Mouse (Mus musculus): Measurements from ENCODE around the gene Mmp14. TPM values are rescaled to one million over a fixed set of nuclear protein-coding genes. Genes with fewer than 3 reads are reported as not detected.

Gene Mmp14
- polyA plus RNA-seq, 1 experiment from 2014 or later, result 112 TPM

DNA sequence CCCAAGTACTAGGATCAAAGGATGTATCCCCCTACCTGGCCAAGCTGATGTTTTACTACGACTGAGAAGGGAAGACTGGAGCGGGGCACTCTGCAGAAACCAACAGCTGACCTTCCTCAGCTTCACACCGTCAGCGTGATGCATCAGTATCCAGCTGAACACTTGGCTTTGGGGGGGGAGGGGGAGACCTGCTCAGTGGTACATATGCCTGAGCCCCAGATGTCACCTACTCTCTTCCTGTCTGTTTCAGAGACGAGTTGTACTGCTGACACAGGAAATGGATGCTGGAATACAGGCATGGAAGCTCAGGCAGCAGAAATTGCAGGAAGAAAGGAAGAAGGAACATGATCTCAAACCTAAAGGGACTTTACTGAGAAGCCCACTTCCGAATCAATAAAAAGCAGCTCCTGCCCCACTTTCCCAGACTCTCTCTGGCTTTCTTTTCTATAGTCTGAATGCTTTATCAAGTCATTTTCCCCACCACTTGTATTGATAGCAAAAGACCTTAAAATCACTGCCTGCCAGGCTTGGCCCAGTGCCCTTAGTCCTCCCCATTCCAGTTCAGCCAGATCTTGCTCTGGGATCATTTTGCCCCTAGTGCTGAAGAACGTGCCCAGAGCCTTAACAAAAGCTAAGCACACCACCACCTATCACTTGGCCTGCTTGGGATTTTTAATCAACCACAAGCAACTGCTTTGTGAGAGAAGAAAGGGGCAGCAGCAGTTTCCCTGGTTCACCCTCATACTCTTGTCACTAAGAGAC lies 1.9 kb upstream of the Mmp14 start:
- H3K27me3 ChIP-seq (replicated peaks), result no peaks in the 10 kb centered on the region
- H3K27ac ChIP-seq, result peak overlapping the region; percentile 97; the same call in 1 of the 2 replicates
- H3K4me2 ChIP-seq (replicated peaks), result peak overlapping the region; percentile 77; the same call in 1 of the 2 replicates
- H3K36me3 ChIP-seq, result peaks cover 2% of the 10 kb centered on the region; the same call in 1 of the 2 replicates
- peaks cover 34% of the 10 kb centered on the region for H3K4me1 ChIP-seq (replicated peaks)
- no peak for ATAC-seq
- no peak overlapping the region for H3K9ac ChIP-seq
- no peaks in the 10 kb centered on the region for H3K9me3 ChIP-seq
- H3K4me3 ChIP-seq (replicated peaks), result no peak overlapping the region
- 49% methylated on average over 7 of the region's 7 CpGs for WGBS

DNA sequence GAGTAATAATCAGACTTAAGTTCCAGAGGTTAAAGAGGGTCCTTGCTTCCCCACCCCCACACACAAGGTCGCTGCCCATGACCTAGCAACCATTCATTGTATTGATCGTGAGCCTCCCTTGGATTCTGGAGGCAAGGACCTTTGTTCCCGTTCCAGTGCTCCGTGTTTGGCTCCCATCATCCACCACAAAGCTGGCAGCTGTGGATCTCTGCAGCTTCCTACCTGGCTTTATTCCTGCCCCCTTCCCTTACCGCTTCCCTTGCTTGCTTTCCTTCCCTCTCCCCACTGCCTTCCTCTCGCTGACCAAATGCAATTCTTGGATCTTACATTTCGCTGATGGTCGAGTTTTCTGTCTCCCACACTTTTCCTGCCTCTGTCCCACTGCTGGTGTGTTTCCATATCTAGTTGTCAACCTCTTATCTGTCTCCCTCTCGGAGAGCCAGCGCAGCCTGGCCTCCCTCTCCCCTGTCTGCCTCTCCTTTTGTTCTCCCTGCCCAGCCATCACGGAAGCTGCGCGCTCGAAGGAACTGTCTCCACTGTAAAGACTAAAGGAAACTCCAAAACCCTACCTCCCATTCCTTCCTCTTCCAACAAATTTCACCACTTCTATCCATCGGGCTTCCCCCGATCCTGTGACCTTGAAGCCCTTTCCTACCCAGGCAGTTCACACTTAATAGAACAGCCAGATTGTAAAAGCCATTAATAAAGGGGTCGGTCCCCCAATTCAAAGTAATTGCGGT lies 836 bp upstream of the Mmp14 start:
- peak overlapping the region; percentile 77 for H3K4me3 ChIP-seq (replicated peaks)
- no peaks in the 10 kb centered on the region for H3K27me3 ChIP-seq (replicated peaks)
- H3K9ac ChIP-seq, result peak overlapping the region; percentile 98
- no peak for ATAC-seq
- no peaks in the 10 kb centered on the region for H3K9me3 ChIP-seq
- peaks cover 39% of the 10 kb centered on the region for H3K4me1 ChIP-seq (replicated peaks)
- peak overlapping the region; percentile 77 for H3K4me2 ChIP-seq (replicated peaks)
- peak overlapping the region; percentile 97 for H3K27ac ChIP-seq
- WGBS, result 6% methylated on average over 18 of the region's 18 CpGs
- H3K36me3 ChIP-seq, result peaks cover 2% of the 10 kb centered on the region; the same call in 1 of the 2 replicates

DNA sequence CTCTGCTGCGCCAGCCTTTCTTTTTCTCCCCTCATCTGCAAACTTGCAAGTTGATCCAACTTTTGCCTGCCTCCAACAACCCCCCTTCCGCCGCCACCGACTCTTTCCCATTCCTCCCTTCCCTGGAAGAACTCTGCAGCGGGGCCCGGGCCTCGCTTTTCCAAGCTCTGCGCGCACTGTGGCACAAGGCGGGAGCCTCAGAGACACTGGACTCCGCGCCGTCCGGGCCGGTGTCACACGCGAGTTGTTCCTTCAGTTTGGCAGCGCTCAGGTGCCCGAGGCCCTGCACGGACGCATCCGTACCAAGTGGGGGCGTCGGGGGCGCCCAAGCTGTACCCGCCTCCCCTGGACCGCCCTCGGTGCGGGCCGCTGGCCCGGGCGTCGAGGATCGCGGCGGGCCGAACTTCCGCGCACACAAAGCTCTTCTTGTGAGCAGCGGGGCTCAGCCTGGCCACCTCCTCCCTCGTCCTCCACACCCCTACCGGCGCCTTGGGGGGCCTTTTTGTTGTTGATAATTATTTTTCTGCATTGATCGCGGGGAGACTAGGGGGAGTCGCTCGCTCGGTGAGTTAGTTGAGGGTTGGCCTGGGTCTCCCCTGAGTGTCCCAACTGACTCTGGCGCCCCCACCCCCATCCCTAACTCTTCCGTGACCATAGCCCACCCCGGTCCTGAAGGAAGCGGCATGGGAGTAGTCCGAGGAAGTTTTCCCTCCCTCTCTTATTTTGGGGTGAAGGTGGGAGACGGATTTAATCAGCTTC lies 845 bp downstream of the Mmp14 start:
- H3K9me3 ChIP-seq, result no peaks in the 10 kb centered on the region
- H3K4me2 ChIP-seq (replicated peaks), result peak overlapping the region; percentile 77
- 1% methylated on average over 54 of the region's 54 CpGs for WGBS
- peak; percentile 24 for ATAC-seq
- H3K9ac ChIP-seq, result peak overlapping the region; percentile 98
- H3K4me1 ChIP-seq (replicated peaks), result peaks cover 39% of the 10 kb centered on the region
- H3K27me3 ChIP-seq (replicated peaks), result no peaks in the 10 kb centered on the region
- H3K4me3 ChIP-seq (replicated peaks), result peak overlapping the region; percentile 77
- peaks cover 13% of the 10 kb centered on the region for H3K36me3 ChIP-seq
- peak overlapping the region; percentile 97 for H3K27ac ChIP-seq

DNA sequence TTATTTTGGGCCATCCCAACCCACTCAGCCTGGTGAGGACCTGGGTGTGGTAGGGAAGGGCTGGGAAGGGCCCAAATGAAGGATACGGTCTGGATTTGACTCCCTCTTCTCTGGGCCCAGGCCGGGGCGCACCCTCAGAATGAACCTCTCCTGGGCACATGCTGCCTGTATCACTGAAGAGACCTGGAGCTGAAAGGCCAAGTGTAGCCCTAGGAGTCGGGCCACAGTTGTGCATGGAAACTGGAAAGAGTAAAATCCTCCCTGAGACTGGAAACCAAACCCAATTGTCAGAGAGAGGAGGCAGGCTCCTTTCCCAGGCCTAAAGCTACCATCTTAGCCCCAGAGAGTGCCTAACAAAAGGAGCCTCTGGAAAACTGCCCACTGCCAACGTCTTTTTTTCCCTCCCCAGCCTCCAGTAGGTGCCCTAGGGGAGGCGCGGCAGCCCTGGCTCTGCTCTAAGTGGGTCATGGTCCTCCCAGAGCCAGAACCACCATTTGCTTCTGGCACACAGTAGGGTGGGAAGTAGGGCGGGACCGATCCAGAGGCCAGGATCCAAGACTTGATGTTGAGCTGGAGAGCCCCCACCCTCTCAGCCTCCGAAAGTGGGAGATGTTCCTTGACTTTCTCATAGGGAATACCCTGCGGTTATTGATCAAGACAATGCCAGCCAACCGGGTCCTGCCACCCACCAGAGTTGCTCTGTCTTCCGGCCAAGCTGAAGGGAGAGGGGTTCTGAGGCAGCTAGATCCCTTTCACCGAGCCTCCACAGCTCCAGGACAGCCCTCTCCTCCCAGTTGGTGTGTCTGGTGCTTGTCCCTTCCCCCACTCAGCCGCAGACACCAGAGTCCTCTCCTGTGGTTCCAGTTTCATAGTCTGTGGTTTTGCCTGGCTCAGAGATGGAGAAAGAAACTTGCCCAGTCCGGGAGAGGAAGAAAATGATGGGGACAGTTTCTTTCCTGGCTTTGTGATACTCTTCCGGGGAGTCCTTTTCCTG lies 1.7 kb downstream of the Mmp14 start:
- Histone ChIP-seq H3K27me3 (replicated peaks) (no peaks in the 10 kb centered on the region), H3K9ac (peak overlapping the region; percentile 98), H3K4me2 (replicated peaks) (peak overlapping the region; percentile 77), H3K4me3 (replicated peaks) (peak overlapping the region; percentile 77), H3K4me1 (replicated peaks) (peaks cover 36% of the 10 kb centered on the region), H3K9me3 (no peaks in the 10 kb centered on the region), H3K27ac (peak overlapping the region; percentile 97), H3K36me3 (peaks cover 18% of the 10 kb centered on the region)
- ATAC-seq, result 0 out of 2 replicates have a peak, but pooled peaks have one; percentile 3
- WGBS, result 23% methylated on average over 17 of the region's 17 CpGs

DNA sequence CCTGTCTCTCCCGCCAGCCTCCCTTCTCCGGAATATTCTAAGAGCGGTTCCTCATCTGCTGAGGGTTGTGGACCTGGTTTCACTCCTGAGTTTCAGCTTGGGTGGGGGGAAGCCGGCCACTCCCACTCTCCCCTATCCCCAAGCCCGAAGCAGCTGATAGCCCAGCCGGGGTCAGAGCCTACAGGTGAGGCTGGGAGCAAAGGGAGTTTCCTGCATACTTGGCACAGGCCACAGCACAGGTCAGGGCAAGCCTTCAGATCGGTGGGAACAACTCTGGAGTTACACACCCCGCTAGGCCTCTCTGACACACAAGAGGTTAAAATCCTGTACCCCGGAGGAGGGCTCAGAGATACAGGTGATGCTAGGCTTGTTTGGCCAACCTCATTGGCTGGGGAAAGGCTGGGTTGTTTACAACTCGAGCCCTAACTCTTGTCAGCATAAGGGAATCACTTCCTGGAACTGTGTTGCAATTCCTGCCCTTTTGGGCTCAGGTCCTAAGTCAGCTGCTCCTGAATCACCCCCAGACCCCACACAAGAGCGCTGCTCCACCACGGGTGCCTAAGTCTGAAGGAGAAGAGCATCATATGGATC lies 2.6 kb downstream of the Mmp14 start:
- Histone ChIP-seq H3K9ac (peak overlapping the region; percentile 98), H3K4me2 (replicated peaks) (peak overlapping the region; percentile 77), H3K4me3 (replicated peaks) (peak overlapping the region; percentile 77), H3K27me3 (replicated peaks) (no peaks in the 10 kb centered on the region), H3K4me1 (replicated peaks) (peaks cover 36% of the 10 kb centered on the region), H3K36me3 (peaks cover 25% of the 10 kb centered on the region), H3K9me3 (no peaks in the 10 kb centered on the region), H3K27ac (peak overlapping the region; percentile 97; the same call in 1 of the 2 replicates)
- 40% methylated on average over 12 of the region's 12 CpGs for WGBS
- ATAC-seq, result no peak

DNA sequence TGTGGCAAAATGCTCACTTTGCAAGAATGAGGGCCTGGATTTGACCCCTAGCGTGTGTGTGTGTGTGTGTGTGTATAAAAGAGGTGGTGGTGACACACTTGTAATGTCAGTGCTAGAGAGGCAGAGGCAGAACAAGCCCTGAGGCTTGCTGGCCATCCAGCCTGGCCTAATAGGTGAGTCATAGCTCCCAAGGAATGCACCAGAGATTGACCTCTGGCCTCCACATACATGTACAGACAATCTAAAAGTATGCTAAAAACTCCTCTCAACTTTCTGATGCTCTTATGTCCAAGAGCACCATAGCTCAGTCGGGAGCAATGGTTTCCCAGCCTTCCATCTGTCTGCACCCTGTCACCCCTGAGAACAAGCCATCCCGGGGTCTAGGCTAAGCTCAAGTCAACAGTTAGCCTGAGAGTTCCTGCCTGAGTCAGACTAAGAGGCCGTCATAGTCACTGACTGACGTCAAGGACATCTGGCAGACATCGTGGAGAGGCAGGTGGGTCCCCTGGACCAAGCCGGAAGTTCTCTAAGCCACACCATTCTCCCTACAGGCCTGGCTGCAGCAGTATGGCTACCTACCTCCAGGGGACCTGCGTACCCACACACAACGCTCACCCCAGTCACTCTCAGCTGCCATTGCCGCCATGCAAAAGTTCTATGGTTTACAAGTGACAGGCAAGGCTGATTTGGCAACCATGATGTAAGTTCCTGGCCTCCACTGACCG lies 3.9 kb downstream of the Mmp14 start:
- Histone ChIP-seq H3K4me2 (replicated peaks) (no peak overlapping the region), H3K27ac (no peak overlapping the region), H3K27me3 (replicated peaks) (no peaks in the 10 kb centered on the region), H3K4me3 (replicated peaks) (no peak overlapping the region), H3K4me1 (replicated peaks) (peaks cover 23% of the 10 kb centered on the region), H3K36me3 (peaks cover 32% of the 10 kb centered on the region), H3K9me3 (no peaks in the 10 kb centered on the region), H3K9ac (no peak overlapping the region)
- 81% methylated on average over 11 of the region's 11 CpGs for WGBS
- ATAC-seq, result no peak

DNA sequence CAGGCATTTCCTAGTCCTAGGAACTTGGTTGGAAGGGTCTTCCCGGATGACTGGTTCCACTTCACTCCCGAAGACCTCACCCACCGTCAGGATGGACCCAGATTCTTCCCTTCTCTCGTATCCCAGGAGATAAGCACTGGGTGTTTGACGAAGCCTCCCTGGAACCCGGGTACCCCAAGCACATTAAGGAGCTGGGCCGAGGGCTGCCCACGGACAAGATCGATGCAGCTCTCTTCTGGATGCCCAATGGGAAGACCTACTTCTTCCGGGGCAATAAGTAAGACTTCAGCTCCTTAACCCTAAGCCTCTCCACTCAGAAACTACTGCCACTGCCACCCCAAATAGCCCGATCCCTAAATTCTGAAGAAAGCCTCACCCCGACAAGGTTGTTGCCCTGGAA lies 7.7 kb downstream of the Mmp14 start:
- WGBS, result 88% methylated on average over 12 of the region's 12 CpGs
- Histone ChIP-seq H3K36me3 (peaks cover 41% of the 10 kb centered on the region), H3K9ac (no peak overlapping the region), H3K4me3 (replicated peaks) (no peak overlapping the region), H3K4me1 (replicated peaks) (peaks cover 22% of the 10 kb centered on the region), H3K27me3 (replicated peaks) (no peaks in the 10 kb centered on the region), H3K4me2 (replicated peaks) (no peak overlapping the region), H3K27ac (no peak overlapping the region), H3K9me3 (no peaks in the 10 kb centered on the region)
- no peak for ATAC-seq

DNA sequence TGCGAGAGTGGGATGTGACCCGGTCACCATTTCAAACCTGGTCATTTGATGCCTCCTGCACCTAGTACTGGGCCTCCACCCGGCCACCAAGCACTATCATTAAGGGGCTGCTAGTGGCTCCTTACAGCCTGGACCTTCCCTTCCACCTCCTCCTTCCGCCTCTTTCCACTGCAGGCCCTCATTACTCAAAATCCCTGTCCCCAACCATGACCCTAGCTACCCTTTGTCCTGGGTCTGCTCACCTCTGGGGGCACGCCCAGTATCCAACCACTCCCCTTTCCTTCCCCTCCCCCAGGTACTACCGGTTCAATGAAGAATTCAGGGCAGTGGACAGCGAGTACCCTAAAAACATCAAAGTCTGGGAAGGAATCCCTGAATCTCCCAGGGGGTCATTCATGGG lies 8.2 kb downstream of the Mmp14 start:
- Histone ChIP-seq H3K9ac (no peak overlapping the region), H3K9me3 (no peaks in the 10 kb centered on the region), H3K36me3 (peaks cover 41% of the 10 kb centered on the region), H3K4me2 (replicated peaks) (no peak overlapping the region), H3K27me3 (replicated peaks) (no peaks in the 10 kb centered on the region), H3K27ac (no peak overlapping the region), H3K4me1 (replicated peaks) (peaks cover 17% of the 10 kb centered on the region), H3K4me3 (replicated peaks) (no peak overlapping the region)
- WGBS, result 74% methylated on average over 7 of the region's 7 CpGs
- ATAC-seq, result no peak

DNA sequence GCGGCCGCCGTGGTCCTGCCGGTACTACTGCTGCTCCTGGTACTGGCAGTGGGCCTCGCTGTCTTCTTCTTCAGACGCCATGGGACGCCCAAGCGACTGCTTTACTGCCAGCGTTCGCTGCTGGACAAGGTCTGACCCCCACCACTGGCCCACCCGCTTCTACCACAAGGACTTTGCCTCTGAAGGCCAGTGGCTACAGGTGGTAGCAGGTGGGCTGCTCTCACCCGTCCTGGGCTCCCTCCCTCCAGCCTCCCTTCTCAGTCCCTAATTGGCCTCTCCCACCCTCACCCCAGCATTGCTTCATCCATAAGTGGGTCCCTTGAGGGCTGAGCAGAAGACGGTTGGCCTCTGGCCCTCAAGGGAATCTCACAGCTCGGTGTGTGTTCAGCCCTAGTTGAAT lies 9.1 kb downstream of the Mmp14 start:
- no peak overlapping the region for H3K9ac ChIP-seq
- ATAC-seq, result no peak
- WGBS, result 89% methylated on average over 14 of the region's 14 CpGs
- H3K36me3 ChIP-seq, result peaks cover 41% of the 10 kb centered on the region
- peaks cover 13% of the 10 kb centered on the region; the same call in 1 of the 2 replicates for H3K4me1 ChIP-seq (replicated peaks)
- H3K4me3 ChIP-seq (replicated peaks), result no peak overlapping the region
- H3K27me3 ChIP-seq (replicated peaks), result no peaks in the 10 kb centered on the region
- no peak overlapping the region for H3K4me2 ChIP-seq (replicated peaks)
- H3K27ac ChIP-seq, result no peak overlapping the region
- no peaks in the 10 kb centered on the region for H3K9me3 ChIP-seq

DNA sequence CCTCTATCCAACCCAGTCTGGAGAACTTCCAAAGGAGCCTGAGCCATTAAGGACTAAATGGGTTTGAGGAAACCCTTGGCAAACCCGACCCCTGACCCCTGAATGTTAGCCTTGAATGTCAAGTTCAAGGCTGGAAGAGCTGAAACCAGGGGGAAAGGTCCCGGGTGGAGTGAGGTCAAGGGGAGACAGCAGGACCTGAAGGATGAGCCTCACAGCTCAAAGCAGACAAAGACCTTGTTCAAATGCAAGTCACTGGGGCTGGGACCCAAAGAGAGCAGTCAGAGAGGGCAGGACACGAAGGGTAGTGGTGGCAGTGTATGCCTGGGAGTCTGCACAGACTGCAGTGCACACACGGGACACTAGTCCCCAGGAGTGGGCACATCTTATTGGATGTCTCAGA lies 10.0 kb downstream of the Mmp14 start:
- H3K4me2 ChIP-seq (replicated peaks), result no peak overlapping the region
- H3K27ac ChIP-seq, result no peak overlapping the region
- H3K27me3 ChIP-seq (replicated peaks), result no peaks in the 10 kb centered on the region
- ATAC-seq, result no peak
- peaks cover 13% of the 10 kb centered on the region; the same call in 1 of the 2 replicates for H3K4me1 ChIP-seq (replicated peaks)
- H3K9ac ChIP-seq, result no peak overlapping the region
- H3K9me3 ChIP-seq, result no peaks in the 10 kb centered on the region
- H3K4me3 ChIP-seq (replicated peaks), result no peak overlapping the region
- 78% methylated on average over 4 of the region's 4 CpGs for WGBS
- peaks cover 39% of the 10 kb centered on the region for H3K36me3 ChIP-seq
